Mouse (Mus musculus): ENCODE measurements around the gene Psmd9. TPM values are rescaled to one million over a fixed set of nuclear protein-coding genes. Genes with fewer than 3 reads are reported as not detected.

Psmd9 gene
- total RNA-seq, 2 experiments from 2014 or later, result 28.3 to 32.2 TPM

DNA sequence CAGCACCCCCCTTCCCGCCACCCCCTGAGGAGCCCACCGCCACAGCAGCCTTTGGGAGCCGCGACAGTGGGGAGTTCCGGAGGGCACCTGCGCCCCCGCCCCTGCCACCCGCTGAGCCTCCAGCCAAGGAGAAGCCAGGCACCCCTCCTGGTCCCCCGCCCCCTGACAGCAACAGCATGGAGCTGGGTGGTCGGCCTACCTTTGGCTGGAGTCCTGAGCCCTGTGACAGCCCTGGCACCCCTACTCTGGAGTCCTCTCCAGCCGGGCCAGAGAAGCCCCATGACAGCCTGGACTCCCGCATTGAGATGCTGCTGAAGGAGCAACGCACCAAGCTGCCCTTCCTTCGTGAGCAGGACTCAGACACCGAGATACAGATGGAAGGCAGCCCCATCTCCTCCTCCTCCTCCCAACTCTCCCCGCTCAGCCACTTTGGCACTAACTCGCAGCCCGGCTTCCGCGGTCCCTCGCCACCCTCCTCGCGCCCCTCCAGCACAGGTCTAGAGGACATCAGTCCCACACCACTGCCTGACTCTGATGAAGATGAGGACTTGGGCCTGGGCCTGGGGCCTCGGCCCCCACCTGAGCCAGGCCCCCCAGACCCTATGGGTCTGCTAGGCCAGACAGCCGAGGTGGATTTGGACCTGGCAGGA lies 21.0 kb upstream of the Psmd9 start:
- DNase-seq (ENCODE audit: low spot score in 2 of 2), result no peak

DNA sequence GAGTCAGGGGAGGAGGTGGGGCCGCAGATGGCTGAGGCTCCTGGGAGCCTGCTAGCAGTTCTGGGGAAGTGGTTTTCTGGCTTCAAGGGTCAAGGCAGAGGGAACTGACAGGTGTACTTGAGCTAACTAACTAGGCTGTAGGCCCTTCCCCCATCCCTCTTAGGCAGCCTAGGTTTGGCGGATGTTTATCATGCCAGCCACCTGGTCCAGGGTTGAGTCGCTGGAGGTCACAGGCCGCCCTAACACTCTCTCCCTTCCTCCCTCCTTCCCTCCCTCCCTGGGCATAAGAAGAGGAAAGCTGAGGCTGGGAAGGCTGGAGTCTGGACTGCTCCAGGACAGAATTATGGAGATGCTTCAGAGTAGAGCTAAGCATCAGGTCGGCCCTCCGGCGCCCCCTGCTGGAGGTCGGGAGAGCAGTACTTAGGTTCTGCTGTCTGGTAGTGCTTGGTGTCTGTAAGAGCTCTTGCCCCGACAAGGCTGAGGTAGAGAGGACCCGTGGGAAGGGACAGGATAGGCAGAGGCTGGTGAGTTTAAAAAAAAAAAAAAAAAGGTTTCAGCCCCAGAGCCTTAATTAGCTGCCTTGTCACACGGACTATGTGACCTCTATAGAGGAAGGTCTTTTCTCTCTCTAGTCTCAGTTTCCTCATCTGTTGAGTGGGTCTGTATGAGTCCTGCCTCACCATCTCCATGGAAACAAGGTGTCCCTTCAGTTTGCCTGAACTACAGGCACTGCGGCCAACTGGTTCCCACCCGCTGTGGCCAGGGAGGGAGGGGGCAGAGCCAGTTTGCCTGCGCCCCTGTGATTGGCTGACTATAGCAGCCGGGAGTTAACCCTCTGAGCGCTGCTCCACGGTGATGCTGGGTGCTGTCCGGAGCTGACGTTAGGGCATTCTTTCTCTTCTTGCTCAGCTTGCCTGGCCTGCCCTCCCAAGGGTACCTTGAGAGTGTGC lies 19.5 kb upstream of the Psmd9 start:
- DNase-seq (ENCODE audit: low spot score in 2 of 2), result peak; percentile 89 to 93

GRCm38 (mm10) chr5:123150641-123151040 lies 18.6 kb upstream of the Psmd9 start:
- no peak for DNase-seq (ENCODE audit: low spot score in 2 of 2)

GRCm38 (mm10) chr5:123151077-123151476 lies 18.1 kb upstream of the Psmd9 start:
- DNase-seq (ENCODE audit: low spot score in 2 of 2), result no peak

DNA sequence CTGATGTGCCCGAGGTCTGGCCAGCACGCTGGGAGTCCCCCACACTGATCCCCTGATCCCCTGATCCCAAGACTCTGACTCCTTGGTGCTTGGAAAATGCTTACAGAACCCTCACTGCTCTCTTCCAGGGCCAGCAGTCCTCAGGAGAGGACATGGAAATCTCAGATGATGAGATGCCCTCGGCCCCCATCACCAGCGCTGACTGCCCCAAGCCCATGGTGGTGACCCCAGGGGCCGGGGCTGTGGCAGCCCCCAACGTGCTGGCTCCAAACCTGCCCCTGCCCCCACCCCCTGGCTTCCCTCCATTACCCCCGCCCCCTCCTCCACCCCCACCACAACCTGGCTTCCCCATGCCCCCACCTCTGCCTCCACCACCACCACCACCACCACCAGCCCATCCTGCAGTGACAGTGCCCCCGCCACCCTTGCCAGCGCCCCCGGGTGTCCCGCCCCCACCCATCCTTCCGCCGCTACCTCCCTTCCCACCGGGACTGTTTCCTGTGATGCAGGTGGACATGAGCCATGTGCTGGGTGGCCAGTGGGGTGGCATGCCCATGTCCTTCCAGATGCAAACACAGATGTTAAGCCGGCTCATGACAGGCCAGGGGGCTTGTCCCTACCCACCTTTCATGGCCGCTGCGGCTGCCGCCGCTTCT lies 17.4 kb upstream of the Psmd9 start:
- no peak for DNase-seq (ENCODE audit: low spot score in 2 of 2)

DNA sequence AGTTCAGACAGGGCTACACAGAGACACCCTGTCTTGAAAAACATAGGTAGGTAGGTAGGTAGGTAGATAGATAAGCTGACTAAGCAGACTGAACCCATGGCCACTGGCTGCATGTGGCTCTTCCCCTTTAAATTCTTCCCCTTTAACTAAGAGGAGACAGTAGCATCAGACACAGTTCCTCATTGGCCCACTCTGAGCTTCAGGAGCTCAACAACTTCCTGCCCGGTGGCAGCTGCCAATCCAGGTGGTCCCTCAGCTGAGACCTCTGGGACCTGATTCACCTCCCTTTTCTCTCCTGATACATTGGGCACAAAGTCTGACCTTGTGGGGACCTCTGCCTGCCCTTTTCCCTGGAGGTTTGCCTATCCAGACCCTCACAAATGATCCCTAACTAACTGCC lies 16.3 kb upstream of the Psmd9 start:
- DNase-seq (ENCODE audit: low spot score in 2 of 2), result no peak

DNA sequence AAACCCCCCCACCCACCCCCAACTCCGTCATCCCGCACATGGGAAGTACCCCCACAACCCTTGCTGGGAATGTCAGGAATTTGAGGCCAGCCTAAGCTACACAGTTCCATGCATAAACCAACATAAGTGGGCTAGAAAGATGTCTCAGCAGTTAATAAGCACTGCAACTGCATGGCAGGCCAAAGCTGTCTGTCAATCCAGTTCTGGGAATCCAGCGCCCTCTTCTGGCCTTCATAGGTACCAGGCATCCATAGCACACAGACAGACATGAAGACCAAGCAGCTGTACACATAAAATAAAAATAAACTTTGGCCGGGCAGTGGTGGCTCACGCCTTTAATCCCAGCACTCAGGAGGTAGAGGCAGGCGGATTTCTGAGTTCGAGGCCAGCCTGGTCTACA lies 13.8 kb upstream of the Psmd9 start:
- DNase-seq (ENCODE audit: low spot score in 2 of 2), result peak in 1 of 2 experiments; percentile 54

GRCm38 (mm10) chr5:123156763-123157162 lies 12.4 kb upstream of the Psmd9 start:
- no peak for DNase-seq (ENCODE audit: low spot score in 2 of 2)

- DNase-seq (ENCODE audit: low spot score in 2 of 2), result no peak
These were observed 11.2 kb upstream of the Psmd9 start for GRCm38 (mm10) chr5:123157972-123158371.

DNA sequence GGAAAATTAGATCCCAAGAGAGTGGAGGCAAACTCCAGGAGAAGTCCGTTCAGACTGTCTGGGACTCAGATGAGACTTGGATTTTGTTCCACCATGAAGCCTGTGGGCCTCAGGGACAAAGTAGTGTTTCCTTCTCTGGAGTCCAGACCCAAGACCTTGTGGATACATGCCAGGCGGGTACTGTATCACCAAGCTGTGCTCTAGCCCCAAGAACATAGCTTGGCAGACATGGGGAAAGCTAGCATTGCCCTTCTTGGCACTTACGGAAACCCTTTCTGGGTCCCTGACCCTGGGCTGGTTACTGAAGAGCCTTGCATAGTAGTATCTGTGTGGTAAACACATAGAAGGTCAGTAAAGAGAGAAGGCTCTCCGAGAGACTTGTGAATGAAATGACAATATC lies 9.8 kb upstream of the Psmd9 start:
- DNase-seq (ENCODE audit: low spot score in 2 of 2), result no peak

DNA sequence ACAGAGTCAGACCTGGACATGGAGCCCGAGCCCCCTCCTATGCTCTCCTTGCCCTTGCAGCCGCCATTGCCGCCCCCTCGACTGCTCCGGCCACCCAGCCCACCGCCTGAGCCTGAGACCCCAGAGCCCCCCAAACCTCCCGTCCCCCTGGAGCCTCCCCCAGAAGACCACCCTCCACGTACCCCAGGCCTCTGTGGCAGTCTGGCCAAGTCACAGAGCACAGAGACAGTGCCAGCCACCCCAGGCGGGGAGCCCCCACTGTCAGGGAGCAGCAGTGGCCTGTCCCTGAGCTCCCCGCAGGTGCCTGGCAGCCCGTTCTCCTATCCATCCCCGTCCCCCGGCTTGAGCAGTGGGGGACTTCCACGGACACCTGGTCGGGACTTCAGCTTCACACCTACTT lies 9.3 kb upstream of the Psmd9 start:
- DNase-seq (ENCODE audit: low spot score in 2 of 2), result no peak

- DNase-seq (ENCODE audit: low spot score in 2 of 2), result no peak
These were observed 8.9 kb upstream of the Psmd9 start for GRCm38 (mm10) chr5:123160341-123160740.

DNA sequence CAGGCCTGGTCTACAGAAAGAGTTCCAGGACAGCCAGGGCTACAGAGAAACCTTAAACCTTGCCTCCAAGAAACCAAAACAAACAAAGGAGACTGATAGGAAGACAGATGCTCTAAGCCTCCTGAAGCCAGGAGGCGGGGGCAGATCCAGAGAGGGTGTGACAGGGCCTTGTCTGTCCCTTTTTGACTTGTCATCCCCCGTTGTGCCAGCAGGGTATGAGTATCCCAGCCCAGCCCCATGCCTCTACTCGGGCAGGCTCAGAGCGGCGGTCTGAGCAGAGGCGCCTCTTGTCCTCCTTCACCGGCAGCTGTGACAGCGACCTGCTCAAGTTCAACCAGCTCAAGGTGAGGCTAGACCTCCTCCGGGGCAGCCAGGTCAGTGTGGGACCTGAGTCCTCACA lies 6.3 kb upstream of the Psmd9 start:
- DNase-seq (ENCODE audit: low spot score in 2 of 2), result no peak

DNA sequence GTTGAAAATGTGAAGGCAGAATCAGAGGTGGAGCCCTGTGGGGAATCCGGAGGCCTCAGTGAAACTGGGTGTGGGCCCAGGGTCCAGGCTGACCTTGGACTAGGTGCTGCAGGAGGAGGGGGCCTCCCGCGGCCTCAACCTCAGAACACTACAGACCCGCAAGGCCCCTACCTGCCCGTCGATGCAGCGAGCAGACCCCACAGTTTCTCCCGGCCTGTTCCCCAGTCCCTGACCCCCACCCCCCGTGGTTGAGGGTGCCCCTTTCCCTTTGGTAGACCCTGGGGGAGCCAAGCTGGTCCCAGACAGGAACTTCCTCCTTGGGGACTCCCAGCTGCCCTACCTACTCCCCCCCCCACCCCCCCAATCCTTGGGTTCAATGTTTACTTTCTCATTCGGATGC lies 2.8 kb upstream of the Psmd9 start:
- no peak for DNase-seq (ENCODE audit: low spot score in 2 of 2)

DNA sequence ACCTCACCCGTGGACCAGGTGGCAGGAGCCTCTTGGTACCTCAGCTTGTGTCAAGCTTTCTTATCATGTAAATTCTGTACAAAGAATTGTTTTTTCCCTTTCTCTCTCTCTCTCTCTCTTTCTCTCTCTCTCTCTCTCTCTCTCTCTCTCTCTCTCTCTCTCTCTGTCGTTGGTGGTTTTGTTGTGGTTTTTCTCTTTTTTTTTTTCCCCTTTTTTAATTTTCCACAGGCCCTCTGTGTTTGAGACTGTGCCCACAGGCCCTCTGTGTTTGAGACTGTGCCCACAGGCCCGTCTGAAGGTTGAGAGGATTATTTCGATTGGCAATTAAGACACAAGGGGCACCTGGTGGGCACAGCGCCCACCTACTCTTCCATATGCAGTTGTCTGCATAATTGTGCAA lies 1.6 kb upstream of the Psmd9 start:
- no peak for DNase-seq (ENCODE audit: low spot score in 2 of 2)

GRCm38 (mm10) chr5:123170365-123170764 lies 1.2 kb downstream of the Psmd9 start:
- DNase-seq (ENCODE audit: low spot score in 2 of 2), result no peak

GRCm38 (mm10) chr5:123171646-123172350 lies 2.6 kb downstream of the Psmd9 start:
- DNase-seq (ENCODE audit: low spot score in 2 of 2), result peak; percentile 72 to 82

DNA sequence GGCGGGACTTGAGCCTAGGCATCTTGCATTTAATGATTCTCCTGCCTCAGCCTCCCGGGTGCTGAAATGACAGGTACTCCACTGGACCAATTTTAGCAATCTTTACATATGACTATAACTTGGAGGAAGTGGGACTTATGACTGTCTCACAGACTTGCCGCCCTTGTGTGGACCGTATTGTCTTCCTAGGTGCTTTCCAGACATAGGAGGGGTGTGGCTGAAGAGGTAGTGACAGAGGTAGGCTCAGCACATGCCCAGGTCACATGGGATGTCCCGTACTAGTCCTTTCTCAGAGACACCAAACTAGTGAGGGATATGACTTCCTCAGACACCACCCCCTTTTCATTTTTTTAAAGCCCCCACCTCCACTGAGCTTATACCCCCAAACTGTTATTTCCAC lies 9.6 kb downstream of the Psmd9 start:
- DNase-seq (ENCODE audit: low spot score in 2 of 2), result no peak

GRCm38 (mm10) chr5:123180390-123180789 lies 11.2 kb downstream of the Psmd9 start:
- DNase-seq (ENCODE audit: low spot score in 2 of 2), result no peak

GRCm38 (mm10) chr5:123181536-123181935 lies 12.3 kb downstream of the Psmd9 start:
- no peak for DNase-seq (ENCODE audit: low spot score in 2 of 2)

DNA sequence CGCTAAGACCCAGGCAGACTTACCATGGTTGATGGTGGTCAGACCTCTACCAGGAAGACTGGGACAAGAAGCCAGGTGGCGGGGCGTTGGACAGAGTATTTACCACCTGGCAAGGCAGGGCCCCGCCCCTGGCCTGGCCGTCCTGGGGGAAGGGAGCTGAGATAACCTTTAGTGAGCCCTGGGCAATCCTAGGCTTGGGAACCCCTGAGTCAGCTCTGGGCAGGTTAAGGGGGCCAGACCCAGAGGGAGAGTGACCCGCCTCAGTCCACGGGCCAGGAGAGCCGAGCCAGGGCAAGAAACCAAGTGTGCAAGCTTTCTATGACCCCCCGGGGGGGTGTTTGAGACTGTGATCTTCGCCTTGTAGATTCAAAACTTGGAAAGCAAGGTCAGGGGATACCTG lies 13.4 kb downstream of the Psmd9 start, which contains the start of gene Hpd:
Hpd (minus strand) TSS at position 77 of the 400 bp plus-strand sequence.
- no peak for DNase-seq (ENCODE audit: low spot score in 2 of 2)

Measured in gastrocnemius, postnatal 4 days (tissue).